Mouse (Mus musculus) forebrain, embryonic 10.5 days (tissue): ENCODE results near the gene F12. TPM values are rescaled to one million over a fixed set of nuclear protein-coding genes. Genes with fewer than 3 reads are reported as not detected.

Experiments
- DNase-seq: peaks from one replicate; pipeline ENCODE4 v3.0.0-alpha.2; 2017; ENCODE audit warnings: low spot score; ENCODE audit errors: extremely low spot score
- H3K27ac ChIP-seq: fragments of 300-500 bp; sonication (generic); 2 replicates; pipeline ENCODE4 v1.5.1; 2016; ENCODE audit warnings: mild to moderate bottlenecking
- H3K27me3 ChIP-seq: fragments of 300-500 bp; sonication (generic); 2 replicates; pipeline ENCODE4 v1.6.1; 2016; ENCODE audit warnings: mild to moderate bottlenecking; ENCODE audit not compliant: poor library complexity, severe bottlenecking
- H3K36me3 ChIP-seq: fragments of 300-500 bp; sonication (generic); replicated peaks from 2 replicates; pipeline ENCODE4 v1.6.1; 2016; ENCODE audit warnings: mild to moderate bottlenecking, moderate library complexity
- H3K4me1 ChIP-seq: fragments of 300-500 bp; sonication (generic); 2 replicates; pipeline ENCODE4 v1.6.1; 2016
- H3K4me3 ChIP-seq: fragments of 300-500 bp; sonication (generic); 2 replicates; pipeline ENCODE4 v1.5.1; 2016; ENCODE audit warnings: mild to moderate bottlenecking, moderate library complexity
- H3K9me3 ChIP-seq: fragments of 300-500 bp; sonication (generic); 2 replicates; pipeline ENCODE4 v1.6.1; 2016; ENCODE audit warnings: mild to moderate bottlenecking, moderate library complexity
- WGBS: fragments of 180-500 bp; shearing (Covaris S2); methylation state at CpG from one replicate; pipeline ENCODE4 v1.1.7; 2016; 5-methylcytosine and 5-hydroxymethylcytosine counted together
- polyA plus RNA-seq: library from polyadenylated mRNA; unstranded; fragments of >200 nt; fragmentation: Nextera tagmentation; extraction: Ambion mirVana; gene quantifications from 2 replicates; pipeline ENCODE4 v1.2.1, GENCODE M21; 2016

Gene F12
- polyA plus RNA-seq, 1 experiment from 2014 or later, result not detected

GRCm38 (mm10) chr13:55403935-55404852, 22.4 kb downstream of the F12 start:
- Histone ChIP-seq H3K27me3 (peaks cover 43% of the 10 kb centered on the region), H3K36me3 (no peaks in the 10 kb centered on the region), H3K4me1 (peaks cover 30% of the 10 kb centered on the region), H3K4me3 (no peak overlapping the region), H3K9me3 (no peaks in the 10 kb centered on the region), H3K27ac (peak overlapping the region; percentile 37; the same call in 1 of the 2 replicates)
- WGBS, result 74% methylated on average over 15 of the region's 15 CpGs
- no peak for DNase-seq

DNA sequence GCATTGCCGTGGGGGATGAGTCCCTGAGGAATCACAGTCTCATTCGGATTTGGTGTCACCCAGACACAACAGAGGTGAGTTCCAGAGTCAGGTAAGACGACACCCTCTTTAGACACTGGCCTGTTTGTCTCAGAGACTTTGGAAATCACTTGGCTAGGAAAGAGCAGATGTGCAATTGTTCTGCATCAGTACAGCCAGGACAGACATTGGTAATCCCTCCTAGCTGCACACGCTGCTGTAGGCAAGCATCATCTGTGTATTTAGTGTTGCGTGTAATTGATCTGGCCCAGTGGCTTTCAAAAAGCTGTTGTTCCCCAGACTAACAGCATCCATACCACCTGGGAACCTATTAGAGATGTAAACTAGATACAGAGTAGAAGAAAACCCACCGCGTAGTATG, 23.3 kb downstream of the F12 start:
- Histone ChIP-seq H3K27ac (0 out of 2 replicates have a peak overlapping the region, but pooled peaks have one; percentile 37), H3K4me1 (peaks cover 30% of the 10 kb centered on the region), H3K9me3 (no peaks in the 10 kb centered on the region), H3K27me3 (peaks cover 43% of the 10 kb centered on the region), H3K4me3 (no peak overlapping the region), H3K36me3 (no peaks in the 10 kb centered on the region)
- no peak for DNase-seq
- 80% methylated on average over 7 of the region's 7 CpGs for WGBS

DNA sequence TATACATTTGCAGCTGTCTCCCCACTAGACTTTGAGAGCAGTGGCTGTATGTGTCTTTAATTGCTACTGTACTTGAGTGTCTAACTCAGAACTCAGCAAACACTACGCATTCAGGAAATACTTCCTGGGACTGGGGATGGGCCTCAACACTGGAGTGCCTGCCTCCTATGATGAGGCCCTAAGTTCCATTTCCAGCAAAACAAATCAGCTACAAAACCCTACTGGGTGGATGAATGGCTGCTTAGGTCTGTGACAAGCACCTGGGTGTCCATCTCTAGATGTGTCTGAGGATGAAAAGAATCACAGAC, 26.6 kb downstream of the F12 start:
- Histone ChIP-seq H3K4me1 (peaks cover 19% of the 10 kb centered on the region), H3K27ac (no peak overlapping the region), H3K36me3 (no peaks in the 10 kb centered on the region), H3K9me3 (no peaks in the 10 kb centered on the region), H3K4me3 (no peak overlapping the region), H3K27me3 (peaks cover 34% of the 10 kb centered on the region)
- WGBS, result 100% methylated on average over 1 of the region's 1 CpGs
- no peak for DNase-seq

DNA sequence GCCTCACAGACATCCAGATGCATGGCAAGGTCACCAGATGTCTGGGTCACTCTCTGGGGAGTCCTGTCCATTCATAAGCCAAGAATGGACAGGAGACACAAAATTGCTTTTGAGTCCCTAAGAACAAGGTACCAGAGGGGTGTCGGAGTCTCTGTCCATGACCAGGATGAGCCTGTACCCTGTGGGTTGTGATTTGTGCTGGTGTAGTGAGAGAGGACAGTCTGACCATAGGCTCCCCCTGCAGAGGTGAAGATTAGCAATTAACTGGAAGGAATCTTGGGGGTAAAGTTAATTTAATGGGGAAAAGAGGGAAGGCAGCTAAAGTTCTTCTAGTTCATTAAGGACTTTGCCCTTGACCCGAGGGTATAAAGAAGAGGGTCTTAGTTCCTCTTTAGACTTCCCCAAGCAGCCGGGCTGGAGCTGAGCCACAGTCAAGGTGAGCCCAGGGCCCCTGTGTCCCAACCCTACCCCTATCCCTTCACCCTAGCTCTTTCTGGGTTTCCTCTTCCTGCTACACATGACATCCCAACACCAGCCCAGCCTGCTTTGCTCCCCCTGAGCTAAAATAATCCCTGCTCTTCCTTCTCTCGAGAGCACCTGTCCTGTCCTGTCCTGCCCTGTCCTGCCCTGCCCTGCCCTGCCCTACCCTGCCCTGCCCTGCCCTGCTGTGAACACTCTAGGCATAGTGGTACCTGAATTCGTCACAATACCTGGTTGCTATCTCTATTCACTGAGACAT, 27.1 kb downstream of the F12 start:
- H3K4me1 ChIP-seq, result peaks cover 16% of the 10 kb centered on the region
- no peaks in the 10 kb centered on the region for H3K36me3 ChIP-seq
- peaks cover 31% of the 10 kb centered on the region for H3K27me3 ChIP-seq
- H3K9me3 ChIP-seq, result no peaks in the 10 kb centered on the region
- 71% methylated on average over 5 of the region's 5 CpGs for WGBS
- H3K4me3 ChIP-seq, result no peak overlapping the region
- no peak for DNase-seq
- no peak overlapping the region for H3K27ac ChIP-seq

DNA sequence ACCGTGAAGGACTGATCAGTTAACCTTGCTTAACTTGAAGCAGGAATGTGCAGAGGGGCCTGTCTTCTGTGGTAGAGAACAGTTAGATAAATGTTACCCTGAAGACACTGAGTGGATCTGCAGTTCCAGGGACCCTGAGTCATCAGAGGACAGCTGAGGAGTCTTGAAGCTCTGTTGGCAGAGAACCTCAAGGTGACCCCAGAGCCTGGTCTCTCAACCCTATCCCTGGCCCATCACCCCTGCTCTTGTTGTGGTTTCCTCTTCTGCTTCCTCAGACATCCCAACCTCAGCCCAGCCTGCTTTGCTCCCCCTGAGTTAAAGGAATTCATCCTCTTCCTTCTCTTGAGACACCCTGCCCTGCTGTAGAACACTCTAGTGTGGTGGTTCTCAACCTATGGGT, 28.5 kb downstream of the F12 start, which contains the start of gene Slc34a1:
Slc34a1 (plus strand) TSS at position 100 of the 400 bp plus-strand sequence.
- H3K9me3 ChIP-seq, result no peaks in the 10 kb centered on the region
- peaks cover 17% of the 10 kb centered on the region for H3K27me3 ChIP-seq
- 97% methylated on average over 1 of the region's 1 CpGs for WGBS
- H3K4me3 ChIP-seq, result no peak within 1 kb of the TSS
- H3K36me3 ChIP-seq, result no peaks in the 10 kb centered on the region
- no peak for DNase-seq
- peaks cover 2% of the 10 kb centered on the region for H3K4me1 ChIP-seq
- no peak within 1 kb of the TSS for H3K27ac ChIP-seq

DNA sequence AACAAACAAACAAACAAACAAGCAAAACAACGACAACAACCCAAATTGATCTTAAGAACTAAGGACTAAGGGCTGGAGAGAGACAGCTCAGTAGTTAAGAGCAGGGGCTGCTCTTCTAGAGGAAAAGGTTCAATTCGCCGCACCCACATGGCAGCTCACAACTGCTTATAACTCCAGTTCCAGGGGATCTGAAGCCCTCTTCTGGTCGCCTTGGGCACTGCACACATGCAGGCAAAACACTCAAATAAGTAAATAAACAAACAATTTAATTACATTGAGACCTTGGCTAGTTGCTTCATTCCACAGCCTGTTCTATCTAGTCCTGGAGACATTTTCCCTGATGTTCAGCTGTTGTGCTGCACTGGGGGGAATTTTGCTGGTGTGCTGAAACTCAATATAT, 33.7 kb downstream of the F12 start:
- Histone ChIP-seq H3K27ac (no peak overlapping the region), H3K9me3 (no peaks in the 10 kb centered on the region), H3K36me3 (no peaks in the 10 kb centered on the region), H3K4me1 (no peaks in the 10 kb centered on the region; the same call in 1 of the 2 replicates), H3K4me3 (no peak overlapping the region), H3K27me3 (no peaks in the 10 kb centered on the region; the same call in 1 of the 2 replicates)
- 73% methylated on average over 4 of the region's 4 CpGs for WGBS
- DNase-seq, result no peak

DNA sequence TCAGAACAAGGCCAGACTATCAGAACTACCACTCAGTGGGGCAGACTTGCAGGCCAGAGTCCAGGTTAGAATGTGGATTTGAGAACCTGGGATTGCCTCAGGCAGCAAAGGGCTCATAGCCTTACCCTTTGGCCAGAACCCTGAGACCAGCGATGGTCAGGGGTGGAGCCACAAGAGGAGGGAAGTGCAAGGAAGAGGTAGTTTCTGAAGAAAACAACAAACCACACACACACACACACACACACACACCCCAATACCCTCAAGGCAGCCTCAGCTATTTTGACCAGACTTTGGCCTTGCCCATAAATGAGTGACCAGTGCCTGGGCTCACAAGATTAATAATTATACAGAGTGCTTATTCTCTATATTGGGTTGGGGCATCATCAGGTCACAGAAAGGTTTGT, 35.0 kb downstream of the F12 start:
- H3K27me3 ChIP-seq, result no peaks in the 10 kb centered on the region
- no peaks in the 10 kb centered on the region for H3K9me3 ChIP-seq
- DNase-seq, result no peak
- no peak overlapping the region for H3K4me3 ChIP-seq
- WGBS, result 83% methylated on average over 1 of the region's 1 CpGs
- no peaks in the 10 kb centered on the region; the same call in 1 of the 2 replicates for H3K4me1 ChIP-seq
- no peak overlapping the region for H3K27ac ChIP-seq
- H3K36me3 ChIP-seq, result no peaks in the 10 kb centered on the region

- no peak overlapping the region for H3K27ac ChIP-seq
- no peak for DNase-seq
- H3K4me1 ChIP-seq, result no peaks in the 10 kb centered on the region
- no peaks in the 10 kb centered on the region for H3K36me3 ChIP-seq
- H3K9me3 ChIP-seq, result no peaks in the 10 kb centered on the region
- no peaks in the 10 kb centered on the region for H3K27me3 ChIP-seq
- no peak overlapping the region for H3K4me3 ChIP-seq
- 91% methylated on average over 3 of the region's 3 CpGs for WGBS
These were observed 35.9 kb downstream of the F12 start for GRCm38 (mm10) chr13:55390644-55391043.

DNA sequence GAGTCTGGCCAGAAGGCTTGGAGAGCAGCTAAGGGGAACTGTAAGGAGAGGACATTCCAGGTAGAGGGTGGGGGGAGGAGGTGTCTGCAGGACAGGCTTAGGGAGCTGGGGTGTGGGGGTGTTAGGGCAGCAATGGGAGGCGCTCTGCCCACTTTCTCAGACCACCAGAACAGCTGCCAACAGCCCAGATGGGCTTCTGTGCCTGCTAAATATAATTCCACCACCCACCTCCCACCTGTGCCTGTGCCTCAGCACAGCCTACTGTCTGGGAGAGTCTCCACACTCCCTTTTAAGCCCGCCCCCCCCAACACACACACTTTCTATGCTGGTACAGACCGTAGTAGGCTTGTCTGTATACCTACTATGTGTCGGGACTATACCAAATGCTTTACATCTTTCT, 44.8 kb downstream of the F12 start:
- no peak for DNase-seq
- Histone ChIP-seq H3K9me3 (no peaks in the 10 kb centered on the region), H3K4me3 (no peak overlapping the region), H3K27ac (no peak overlapping the region), H3K36me3 (no peaks in the 10 kb centered on the region), H3K4me1 (peaks cover 11% of the 10 kb centered on the region), H3K27me3 (peaks cover 66% of the 10 kb centered on the region)
- 78% methylated on average over 4 of the region's 4 CpGs for WGBS

DNA sequence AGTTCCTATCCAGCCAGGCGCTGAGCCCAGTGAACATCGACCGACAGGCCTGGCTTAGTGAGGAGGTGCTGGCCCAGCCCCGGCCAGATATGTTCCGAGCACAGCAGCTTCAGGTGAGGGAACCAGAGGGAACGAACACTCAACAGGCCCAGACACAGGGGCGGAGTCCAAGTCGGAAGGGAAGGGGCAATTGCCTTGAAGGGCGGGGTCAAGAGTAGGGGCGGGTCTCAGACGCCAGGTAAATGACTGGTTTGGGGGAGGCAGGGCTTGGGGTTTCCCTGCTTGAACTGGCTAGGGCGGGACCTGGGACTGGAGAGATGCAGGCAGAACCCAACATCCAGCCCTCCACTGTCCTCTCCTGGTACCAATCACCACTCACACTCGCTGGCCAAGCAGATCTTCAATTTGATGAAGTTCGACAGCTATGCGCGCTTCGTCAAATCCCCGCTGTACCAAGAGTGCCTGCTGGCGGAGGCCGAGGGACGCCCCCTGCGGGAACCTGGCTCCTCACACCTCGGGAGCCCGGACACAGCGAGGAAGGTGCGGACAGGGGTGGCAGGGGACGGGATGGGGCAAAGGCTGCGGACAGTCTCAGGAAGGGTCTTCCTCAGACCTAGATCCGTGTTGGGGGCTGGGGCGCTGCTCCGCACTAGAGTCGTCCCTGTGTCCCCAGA, 47.5 kb downstream of the F12 start:
- no peak for DNase-seq
- H3K4me1 ChIP-seq, result peaks cover 11% of the 10 kb centered on the region
- H3K36me3 ChIP-seq, result no peaks in the 10 kb centered on the region
- 5% methylated on average over 32 of the region's 32 CpGs for WGBS
- no peaks in the 10 kb centered on the region for H3K9me3 ChIP-seq
- no peak overlapping the region for H3K27ac ChIP-seq
- H3K27me3 ChIP-seq, result peaks cover 88% of the 10 kb centered on the region
- peak overlapping the region; percentile 35 for H3K4me3 ChIP-seq

GRCm38 (mm10) chr13:55375877-55376276, 50.7 kb downstream of the F12 start:
- Histone ChIP-seq H3K27me3 (peaks cover 77% of the 10 kb centered on the region), H3K4me3 (no peak overlapping the region), H3K36me3 (no peaks in the 10 kb centered on the region), H3K9me3 (no peaks in the 10 kb centered on the region), H3K27ac (no peak overlapping the region), H3K4me1 (peaks cover 11% of the 10 kb centered on the region)
- DNase-seq, result no peak
- WGBS, result 76% methylated on average over 2 of the region's 2 CpGs

DNA sequence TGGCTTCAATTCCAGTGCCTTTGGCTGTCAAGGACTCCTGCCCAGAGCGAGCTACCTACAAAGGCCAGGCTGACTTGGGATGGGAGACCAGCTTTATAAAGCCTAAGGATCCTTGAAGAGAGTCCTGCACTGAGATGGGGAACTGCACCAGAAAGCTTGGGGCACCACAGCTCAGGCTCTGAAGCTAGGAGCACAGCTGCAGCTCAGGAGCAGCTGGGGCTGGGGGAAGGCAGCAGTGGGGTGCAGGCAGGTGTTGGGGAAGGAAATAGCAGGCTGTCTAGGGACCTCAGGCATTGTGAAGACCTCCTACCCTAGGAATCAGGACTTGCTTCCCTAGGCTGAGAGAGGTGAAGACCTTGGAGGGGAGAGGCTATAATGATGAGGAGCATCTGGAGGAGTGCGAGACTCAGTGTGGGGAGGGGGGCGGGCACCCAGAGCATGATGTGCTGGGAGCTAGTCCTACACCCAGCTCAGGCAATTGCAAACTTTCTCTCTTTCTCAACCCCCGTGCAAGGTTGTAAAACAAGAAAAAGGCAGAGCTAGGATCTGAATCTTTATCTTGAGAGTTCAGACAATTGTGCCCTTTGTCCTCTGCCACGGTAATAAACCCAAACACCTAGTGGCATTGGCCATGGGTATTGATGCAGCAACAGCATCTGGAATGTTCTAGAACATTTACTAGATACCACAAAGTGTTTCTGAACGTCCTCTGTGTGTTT, 52.2 kb downstream of the F12 start:
- Histone ChIP-seq H3K9me3 (no peaks in the 10 kb centered on the region), H3K27me3 (peaks cover 62% of the 10 kb centered on the region), H3K36me3 (no peaks in the 10 kb centered on the region), H3K27ac (no peak overlapping the region), H3K4me1 (peaks cover 7% of the 10 kb centered on the region), H3K4me3 (no peak overlapping the region)
- 80% methylated on average over 6 of the region's 6 CpGs for WGBS
- DNase-seq, result no peak
